Mouse (Mus musculus) kidney, adult 2 months (tissue): ENCODE data around the gene Tmem254b.
"Not testable (repeated sequence)": the region's sequence is repeated elsewhere in the genome, so short reads cannot be mapped to it uniquely, and the experiment has no call there.

ENCODE experiments used
- CTCF ChIP-seq: fragments of 200-500 bp; conservative IDR thresholded peaks from 2 replicates; pipeline ENCODE4 v1.5.1; 2011; ENCODE audit warnings: low read depth, mild to moderate bottlenecking, control low read depth, low read length, moderate library complexity, mixed read lengths; ENCODE audit not compliant: insufficient read depth, insufficient read length
- POLR2A ChIP-seq: fragments of 200-500 bp; IDR thresholded peaks from one replicate; pipeline ENCODE4 v1.6.1; 2011; ENCODE audit warnings: low read depth, low read length, control low read depth

GRCm38 (mm10) chr14:26173955-26174354 lies 32.9 kb downstream of the Tmem254b start:
- TF ChIP-seq CTCF, POLR2A: not testable (repeated sequence)
